In genomic region chr19:29360251-29360650, GRCm38 (mm10) we compare ENCODE assay signal across 1 mouse cellular context.
TF ChIP-seq lines count a peak whose summit lies in the region.

No protein-coding gene starts in this region.

TF ChIP-seq in MEL, 35 proteins besides CTCF, POLR2A, EP300 and RAD21:
- TF ChIP-seq JUND (IDR thresholded peaks at IDR 0.05; ENCODE audit: low read depth, low read length) (no peak), TAL1 (IDR thresholded peaks at IDR 0.05; ENCODE audit: low read length) (peak; percentile 90), POLR2AphosphoS2 (IDR thresholded peaks at IDR 0.05; ENCODE audit: low read length) (no peak), CHD2 (IDR thresholded peaks at IDR 0.05; ENCODE audit: low read length) (no peak), POLR2AphosphoS5 (IDR thresholded peaks at IDR 0.05; ENCODE audit: borderline replicate concordance, low read depth, low read length) (no peak), GATA1 (IDR thresholded peaks at IDR 0.05; ENCODE audit: low read depth, low read length) (peak; percentile 100), MAZ (IDR thresholded peaks at IDR 0.05; ENCODE audit: low read depth, low read length) (no peak), ELF1 (IDR thresholded peaks at IDR 0.05; ENCODE audit: low read depth, low read length) (no peak)
